Mouse (Mus musculus): ENCODE data around the gene Adam12. TPM values are rescaled to one million over a fixed set of nuclear protein-coding genes. Genes with fewer than 3 reads are reported as not detected.

Adam12 gene
- total RNA-seq, 1 experiment, result 3.9 TPM

DNA sequence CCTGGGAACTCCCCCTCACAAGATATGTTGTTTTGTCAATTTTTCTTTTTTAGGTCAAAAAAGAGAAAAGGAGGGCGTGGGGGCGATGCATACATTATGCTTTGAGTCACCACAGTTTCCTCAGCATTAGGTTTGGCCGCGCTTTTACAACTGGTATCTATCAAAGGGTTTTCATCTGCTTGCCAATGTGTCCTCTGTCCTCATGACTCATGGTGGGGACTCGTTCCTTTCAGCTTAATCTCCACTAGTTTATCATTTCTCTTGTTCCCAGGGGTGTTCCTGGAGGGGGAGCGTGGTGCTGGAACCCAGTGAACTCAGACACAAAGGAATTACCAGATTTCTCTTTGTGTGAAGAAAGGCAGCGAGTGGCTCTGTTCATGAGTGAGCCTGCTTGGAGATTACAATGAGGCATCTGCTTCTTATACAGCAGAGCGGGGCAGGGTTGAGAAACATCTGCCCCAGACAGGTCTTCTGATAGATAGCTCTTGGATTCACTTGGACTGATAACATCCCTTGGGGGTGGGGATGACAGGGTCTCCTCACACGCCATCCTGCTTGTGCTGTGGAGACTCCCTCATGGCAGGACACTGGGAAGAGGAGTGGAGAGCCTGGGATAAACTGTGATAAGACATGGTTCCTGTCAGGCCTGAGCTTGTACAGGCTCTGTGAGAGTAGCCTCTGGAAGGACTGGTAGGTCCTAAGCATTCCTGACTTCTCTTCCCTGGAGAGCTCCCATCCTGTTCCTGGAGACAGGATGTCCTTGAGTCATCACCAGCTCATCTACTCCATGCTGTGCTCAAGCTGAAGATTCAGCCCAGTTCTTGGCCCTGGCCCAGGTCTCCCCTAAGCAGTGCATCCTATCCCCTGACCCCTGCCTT is 117.4 kb downstream of the Adam12 start:
- H3K36me3 ChIP-seq (ENCODE audit: control insufficient read depth, insufficient read depth, low read length, poor library complexity, severe bottlenecking), result no peaks in the 10 kb centered on the region
- in situ Hi-C loops (cut with MboI; ENCODE audit: low sequenced_read_pairs in 2 of 2, unreplicated experiment in 2 of 2), result no loop called here
- no peaks in the 10 kb centered on the region for H3K9me3 ChIP-seq (ENCODE audit: control insufficient read depth, insufficient read depth, low read depth, low read length)
- 0 out of 4 replicates have a peak, but pooled peaks cover 0 to 2% of the 10 kb centered on the region in 2 experiments for H3K4me1 ChIP-seq (ENCODE audit: control insufficient read depth in 2 of 2, insufficient read depth in 2 of 2, low read length in 2 of 2, poor library complexity in 1 of 2)
- no peak for DNase-seq (ENCODE audit: low read depth, low spot score)
- no peak overlapping the region for H3K4me3 ChIP-seq (ENCODE audit: insufficient read depth in 1 of 2, low read depth in 1 of 2, low read length in 2 of 2, poor library complexity in 1 of 2, severe bottlenecking in 1 of 2)
- TF ChIP-seq MAFK (IDR thresholded peaks at IDR 0.05; ENCODE audit: insufficient read depth, low read depth, low read length) (no peak), ZC3H11A (IDR thresholded peaks at IDR 0.05; ENCODE audit: borderline replicate concordance, low read depth, low read length) (no peak), HCFC1 (IDR thresholded peaks at IDR 0.05; ENCODE audit: borderline replicate concordance, insufficient read depth, low read length) (no peak), ZNF384 (IDR thresholded peaks at IDR 0.05; ENCODE audit: low read depth, low read length) (no peak)
- no peak overlapping the region for H3K9ac ChIP-seq (ENCODE audit: insufficient read depth, low read depth, low read length, poor library complexity, severe bottlenecking)
- H3K27ac ChIP-seq (ENCODE audit: insufficient read depth, low read depth, low read length, poor library complexity, severe bottlenecking), result no peak overlapping the region

DNA sequence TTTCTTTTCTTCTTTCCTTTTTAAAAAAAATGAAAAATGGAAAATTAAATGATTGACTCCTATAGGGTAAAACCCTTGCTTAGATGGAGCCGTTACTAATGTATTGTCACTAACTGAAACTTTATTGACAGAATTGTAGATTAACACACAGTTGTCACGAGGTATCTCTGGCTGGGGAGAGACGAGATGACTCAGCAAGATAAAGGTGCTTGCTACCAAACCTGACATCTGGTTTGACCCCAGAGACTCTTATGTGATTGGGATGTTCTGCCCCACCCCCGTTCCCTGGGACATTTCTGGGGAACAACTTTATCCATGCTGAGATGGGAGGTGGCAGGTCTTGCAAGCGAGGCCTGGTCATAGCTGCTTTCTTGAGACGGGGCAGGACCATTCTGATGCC is 118.1 kb downstream of the Adam12 start:
- Histone ChIP-seq H3K9ac (ENCODE audit: insufficient read depth, low read depth, low read length, poor library complexity, severe bottlenecking) (no peak overlapping the region), H3K36me3 (ENCODE audit: control insufficient read depth, insufficient read depth, low read length, poor library complexity, severe bottlenecking) (no peaks in the 10 kb centered on the region), H3K4me3 (ENCODE audit: insufficient read depth in 1 of 2, low read depth in 1 of 2, low read length in 2 of 2, poor library complexity in 1 of 2, severe bottlenecking in 1 of 2) (no peak overlapping the region), H3K4me1 (ENCODE audit: control insufficient read depth in 2 of 2, insufficient read depth in 2 of 2, low read length in 2 of 2, poor library complexity in 1 of 2) (0 out of 4 replicates have a peak, but pooled peaks cover 0 to 2% of the 10 kb centered on the region in 2 experiments), H3K9me3 (ENCODE audit: control insufficient read depth, insufficient read depth, low read depth, low read length) (no peaks in the 10 kb centered on the region), H3K27ac (ENCODE audit: insufficient read depth, low read depth, low read length, poor library complexity, severe bottlenecking) (no peak overlapping the region)
- DNase-seq (ENCODE audit: low read depth, low spot score), result no peak
- TF ChIP-seq ZNF384 (IDR thresholded peaks at IDR 0.05; ENCODE audit: low read depth, low read length) (no peak), MAFK (IDR thresholded peaks at IDR 0.05; ENCODE audit: insufficient read depth, low read depth, low read length) (peak; percentile 78)
- in situ Hi-C loops (cut with MboI; ENCODE audit: low sequenced_read_pairs in 2 of 2, unreplicated experiment in 2 of 2), result no loop called here

DNA sequence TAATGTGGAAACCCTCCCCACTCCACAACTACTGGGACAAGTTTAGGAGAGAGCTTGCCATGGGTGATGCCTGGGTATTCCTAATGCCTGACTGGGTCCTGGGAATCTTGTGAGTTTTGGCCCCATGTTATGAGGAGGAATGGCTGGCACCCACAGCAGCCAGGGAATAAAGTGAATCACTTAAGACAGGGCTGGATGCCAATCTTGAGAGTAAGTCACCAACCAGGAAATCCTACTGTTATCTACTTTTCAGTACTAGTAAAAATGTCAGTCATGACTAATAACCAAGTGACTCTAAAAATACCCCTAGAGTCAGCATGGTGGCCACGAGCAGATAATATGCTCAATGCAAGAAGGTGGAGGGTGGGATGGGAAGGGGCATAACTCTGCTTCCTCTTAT is 121.8 kb downstream of the Adam12 start:
- Histone ChIP-seq H3K9ac (ENCODE audit: insufficient read depth, low read depth, low read length, poor library complexity, severe bottlenecking) (no peak overlapping the region), H3K4me1 (ENCODE audit: control insufficient read depth in 2 of 2, insufficient read depth in 2 of 2, low read length in 2 of 2, poor library complexity in 1 of 2) (0 out of 4 replicates have a peak, but pooled peaks cover 0 to 2% of the 10 kb centered on the region in 2 experiments), H3K4me3 (ENCODE audit: insufficient read depth in 1 of 2, low read depth in 1 of 2, low read length in 2 of 2, poor library complexity in 1 of 2, severe bottlenecking in 1 of 2) (no peak overlapping the region), H3K36me3 (ENCODE audit: control insufficient read depth, insufficient read depth, low read length, poor library complexity, severe bottlenecking) (no peaks in the 10 kb centered on the region), H3K27ac (ENCODE audit: insufficient read depth, low read depth, low read length, poor library complexity, severe bottlenecking) (no peak overlapping the region), H3K9me3 (ENCODE audit: control insufficient read depth, insufficient read depth, low read depth, low read length) (no peaks in the 10 kb centered on the region)
- in situ Hi-C loops (cut with MboI; ENCODE audit: low sequenced_read_pairs in 2 of 2, unreplicated experiment in 2 of 2), result no loop called here
- no peak for DNase-seq (ENCODE audit: low read depth, low spot score)
- TF ChIP-seq HCFC1 (IDR thresholded peaks at IDR 0.05; ENCODE audit: borderline replicate concordance, insufficient read depth, low read length) (no peak), ZC3H11A (IDR thresholded peaks at IDR 0.05; ENCODE audit: borderline replicate concordance, low read depth, low read length) (no peak), CHD2 (IDR thresholded peaks at IDR 0.05; ENCODE audit: low read depth, low read length) (no peak), ZNF384 (IDR thresholded peaks at IDR 0.05; ENCODE audit: low read depth, low read length) (no peak), MAFK (IDR thresholded peaks at IDR 0.05; ENCODE audit: insufficient read depth, low read depth, low read length) (no peak)

- in situ Hi-C loops (cut with MboI; ENCODE audit: low sequenced_read_pairs in 2 of 2, unreplicated experiment in 2 of 2), result no loop called here
- Histone ChIP-seq H3K27ac (ENCODE audit: insufficient read depth, low read depth, low read length, poor library complexity, severe bottlenecking) (no peak overlapping the region), H3K9ac (ENCODE audit: insufficient read depth, low read depth, low read length, poor library complexity, severe bottlenecking) (no peak overlapping the region), H3K4me1 (ENCODE audit: control insufficient read depth in 2 of 2, insufficient read depth in 2 of 2, low read length in 2 of 2, poor library complexity in 1 of 2) (no peaks in the 10 kb centered on the region), H3K36me3 (ENCODE audit: control insufficient read depth, insufficient read depth, low read length, poor library complexity, severe bottlenecking) (no peaks in the 10 kb centered on the region), H3K9me3 (ENCODE audit: control insufficient read depth, insufficient read depth, low read depth, low read length) (no peaks in the 10 kb centered on the region), H3K4me3 (ENCODE audit: insufficient read depth in 1 of 2, low read depth in 1 of 2, low read length in 2 of 2, poor library complexity in 1 of 2, severe bottlenecking in 1 of 2) (no peak overlapping the region)
- DNase-seq (ENCODE audit: low read depth, low spot score), result no peak
- no peak for TF ChIP-seq CHD2 (IDR thresholded peaks at IDR 0.05; ENCODE audit: low read depth, low read length)
- no peak for TF ChIP-seq HCFC1 (IDR thresholded peaks at IDR 0.05; ENCODE audit: borderline replicate concordance, insufficient read depth, low read length)
- TF ChIP-seq ZNF384 (IDR thresholded peaks at IDR 0.05; ENCODE audit: low read depth, low read length), result no peak
- no peak for TF ChIP-seq ZC3H11A (IDR thresholded peaks at IDR 0.05; ENCODE audit: borderline replicate concordance, low read depth, low read length)
- no peak for TF ChIP-seq MAFK (IDR thresholded peaks at IDR 0.05; ENCODE audit: insufficient read depth, low read depth, low read length)
Observed at GRCm38 (mm10) chr7:134107849-134108248, 124.1 kb downstream of the Adam12 start.

Data from ES-E14 (cell line).